Mouse (Mus musculus) left cerebral cortex, adult 2 months (tissue): ENCODE data around the gene Pknox2. TPM values are rescaled to one million over a fixed set of nuclear protein-coding genes. Genes with fewer than 3 reads are reported as not detected.

ENCODE experiments used
- DNase-seq, 2 experiments: peaks; one replicate each; pipeline ENCODE4 v3.0.0; 2021 to 2022; ENCODE audit warnings: low spot score in 2 of 2, mixed read lengths in 1 of 2; ENCODE audit errors: extremely low spot score in 1 of 2
- H3K27ac ChIP-seq: fragments of 200-600 bp; 2 replicates; pipeline ENCODE4 v1.8.1; 2022
- H3K4me3 ChIP-seq: fragments of 200-600 bp; 2 replicates; pipeline ENCODE4 v1.8.1; 2022
- CTCF ChIP-seq: fragments of 200-600 bp; IDR thresholded peaks from 2 replicates; pipeline ENCODE4 v1.8.1; 2022; ENCODE audit warnings: antibody characterized with exemption, mild to moderate bottlenecking, moderate library complexity
- intact Hi-C: fragments of 180-260 bp; cut with DNase I; formaldehyde crosslinking; loops from one replicate; pipeline ENCODE4 v1.15.1; 2025
- total RNA-seq, 2 experiments: library from RNA; stranded (reverse); gene quantifications; 2 replicates each; pipeline ENCODE4 v1.2.3; 2021

The Pknox2 gene
- total RNA-seq, 2 experiments from 2014 or later = 79.1 to 84.5 TPM

GRCm38 (mm10) chr9:36971066-36971465 is 176.1 kb downstream of the Pknox2 start:
- no peak for DNase-seq
- H3K27ac ChIP-seq = peak overlapping the region; percentile 63
- no peak overlapping the region for H3K4me3 ChIP-seq
- no peak for TF ChIP-seq CTCF
- intact Hi-C loops = loop anchor here (2.0 kb wide), 2 partner anchors 176 to 262 kb away; partner anchors contain the start of gene Pknox2

GRCm38 (mm10) chr9:36970651-36971050 is 176.6 kb downstream of the Pknox2 start:
- Histone ChIP-seq H3K4me3 (no peak overlapping the region), H3K27ac (no peak overlapping the region)
- peak; percentile 86 to 89 for DNase-seq
- TF ChIP-seq CTCF = peak; percentile 93
- intact Hi-C loops = loop anchor here (2.0 kb wide), 2 partner anchors 176 to 262 kb away; partner anchors contain the start of gene Pknox2

GRCm38 (mm10) chr9:36969131-36969530 is 178.1 kb downstream of the Pknox2 start:
- TF ChIP-seq CTCF = no peak
- no peak for DNase-seq
- peak overlapping the region; percentile 28; the same call in 1 of the 2 replicates for H3K27ac ChIP-seq
- intact Hi-C loops = loop anchor here (2.0 to 5.0 kb wide), 2 partner anchors 70 to 358 kb away; no protein-coding TSS in a partner anchor
- H3K4me3 ChIP-seq = no peak overlapping the region

GRCm38 (mm10) chr9:36968713-36969112 is 178.5 kb downstream of the Pknox2 start:
- no peak overlapping the region for H3K4me3 ChIP-seq
- no peak for DNase-seq
- peak overlapping the region; percentile 59 for H3K27ac ChIP-seq
- peak; percentile 76 for TF ChIP-seq CTCF
- intact Hi-C loops = loop anchor here (1.0 to 5.0 kb wide), 3 partner anchors 53 to 359 kb away; no protein-coding TSS in a partner anchor

GRCm38 (mm10) chr9:36968236-36968635 is 179.0 kb downstream of the Pknox2 start:
- intact Hi-C loops = loop anchor here (1.0 to 5.0 kb wide), 3 partner anchors 53 to 359 kb away; no protein-coding TSS in a partner anchor
- H3K4me3 ChIP-seq = no peak overlapping the region
- DNase-seq = no peak
- H3K27ac ChIP-seq = peak overlapping the region; percentile 59
- no peak for TF ChIP-seq CTCF

GRCm38 (mm10) chr9:36965720-36966119 is 181.5 kb downstream of the Pknox2 start:
- intact Hi-C loops = loop anchor here (5.0 kb wide), 1 partner anchor 362 kb away; no protein-coding TSS in a partner anchor
- H3K4me3 ChIP-seq = no peak overlapping the region
- H3K27ac ChIP-seq = no peak overlapping the region
- TF ChIP-seq CTCF = peak; percentile 56
- DNase-seq = no peak

- no peak overlapping the region for H3K4me3 ChIP-seq
- intact Hi-C loops = no loop called here
- H3K27ac ChIP-seq = peak overlapping the region; percentile 19; the same call in 1 of the 2 replicates
- DNase-seq = no peak
- no peak for TF ChIP-seq CTCF
Observed at GRCm38 (mm10) chr9:36964230-36964629, 183.0 kb downstream of the Pknox2 start.

- TF ChIP-seq CTCF = no peak
- 0 out of 2 replicates have a peak overlapping the region, but pooled peaks have one; percentile 15 for H3K27ac ChIP-seq
- intact Hi-C loops = no loop called here
Observed at GRCm38 (mm10) chr9:36963512-36963911, 183.7 kb downstream of the Pknox2 start.

GRCm38 (mm10) chr9:36961874-36962273 is 185.3 kb downstream of the Pknox2 start:
- peak; percentile 28; the same call in 1 of the 2 replicates for TF ChIP-seq CTCF
- no peak overlapping the region; the same call in 1 of the 2 replicates for H3K27ac ChIP-seq
- intact Hi-C loops = no loop called here
- no peak overlapping the region for H3K4me3 ChIP-seq
- no peak for DNase-seq

More at GRCm38 (mm10) chr9:36963512-36963911, 183.7 kb downstream of the Pknox2 start:
- H3K4me3 ChIP-seq = no peak overlapping the region
- DNase-seq = no peak

- TF ChIP-seq CTCF = no peak
- no peak overlapping the region for H3K4me3 ChIP-seq
- intact Hi-C loops = no loop called here
- DNase-seq = no peak
- H3K27ac ChIP-seq = peak overlapping the region; percentile 30; the same call in 1 of the 2 replicates
Observed at GRCm38 (mm10) chr9:36961153-36961552, 186.1 kb downstream of the Pknox2 start.

GRCm38 (mm10) chr9:36951133-36951484 is 196.1 kb downstream of the Pknox2 start:
- TF ChIP-seq CTCF = no peak
- H3K4me3 ChIP-seq = no peak overlapping the region
- H3K27ac ChIP-seq = peak overlapping the region; percentile 94
- intact Hi-C loops = no loop called here
- no peak for DNase-seq

- no peak for TF ChIP-seq CTCF
- no peak overlapping the region for H3K4me3 ChIP-seq
- peak overlapping the region; percentile 94 for H3K27ac ChIP-seq
- DNase-seq = no peak
- intact Hi-C loops = no loop called here
Observed at GRCm38 (mm10) chr9:36950271-36951132, 196.7 kb downstream of the Pknox2 start.
